Mouse (Mus musculus): Measurements from ENCODE around the gene 6030468B19Rik.
"Not testable (repeated sequence)": the region's sequence is repeated elsewhere in the genome, so short reads cannot be mapped to it uniquely, and the experiment has no call there.

Gene 6030468B19Rik

GRCm38 (mm10) chr11:117779434-117780198 lies 17.8 kb upstream of the 6030468B19Rik start:
- peak; percentile 79 for DNase-seq (ENCODE audit: low spot score)

DNA sequence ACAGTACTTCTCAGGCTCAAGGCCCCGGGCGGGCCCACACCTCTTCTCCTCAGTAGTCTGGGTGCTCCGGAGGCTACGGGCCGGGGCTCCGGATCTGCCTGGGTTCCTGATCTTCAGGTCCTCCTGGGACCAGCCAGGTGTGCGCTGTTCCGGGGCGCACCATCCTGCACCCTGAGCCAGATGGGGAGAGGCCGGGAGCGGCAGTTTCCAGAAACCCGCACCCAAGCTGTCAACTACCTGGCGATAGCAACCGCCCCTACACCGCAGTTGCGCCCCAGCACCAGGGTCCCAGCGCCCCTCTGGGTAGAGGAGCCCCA lies 17.3 kb upstream of the 6030468B19Rik start:
- DNase-seq (ENCODE audit: low spot score) = no peak

DNA sequence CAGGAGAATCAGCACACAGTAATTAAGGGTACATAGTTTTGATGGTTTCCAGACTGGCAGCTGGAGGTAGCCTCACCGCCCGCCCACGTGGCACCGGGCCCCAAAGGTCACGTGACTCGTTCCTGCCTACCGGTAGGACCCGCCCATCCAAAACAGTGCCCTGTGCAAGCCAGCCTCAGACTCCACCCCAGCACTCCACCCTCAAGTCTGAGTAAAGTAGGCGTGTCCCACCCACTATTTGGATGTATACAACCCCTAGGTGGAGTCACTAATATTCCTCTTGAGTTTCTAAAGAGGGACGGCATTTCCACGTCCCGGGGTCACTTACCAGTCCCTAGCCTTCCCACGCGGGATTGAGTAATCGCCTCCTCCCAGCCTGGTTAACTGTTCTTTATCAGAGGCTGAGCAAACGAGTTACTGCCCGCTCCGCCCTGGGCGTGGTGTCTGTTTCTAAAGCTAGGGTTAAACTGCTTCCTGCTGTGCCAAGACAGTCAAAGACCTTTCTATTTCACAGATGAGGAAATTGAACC lies 16.8 kb upstream of the 6030468B19Rik start:
- peak; percentile 87 for DNase-seq (ENCODE audit: low spot score)

- DNase-seq (ENCODE audit: low spot score) = no peak
Observed at GRCm38 (mm10) chr11:117781199-117781821, 16.1 kb upstream of the 6030468B19Rik start.

- peak; percentile 40 for DNase-seq (ENCODE audit: low spot score)
Observed at GRCm38 (mm10) chr11:117781993-117782704, 15.3 kb upstream of the 6030468B19Rik start, which contains the start of the genes Tmc8 and Tmc6. Gene Tmc8 (plus strand): TSS chr11:117782076. Gene Tmc6 (minus strand): TSS chr11:117782198.

DNA sequence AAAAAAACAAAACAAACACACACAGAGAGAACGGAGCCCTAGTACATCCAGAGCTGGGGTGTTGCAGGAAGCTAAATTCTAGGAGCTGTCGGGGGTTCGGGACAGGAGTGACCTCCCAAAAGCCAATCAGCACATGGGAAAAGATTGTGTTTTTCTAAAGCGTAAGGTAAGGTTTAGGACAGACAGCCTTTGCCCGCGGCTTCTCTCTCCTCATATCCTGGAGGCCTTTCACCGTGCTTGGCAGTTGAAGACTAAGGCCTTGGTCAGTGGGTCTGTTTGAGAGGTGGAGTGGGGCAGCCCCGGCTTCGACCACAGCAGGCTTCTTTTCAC lies 14.8 kb upstream of the 6030468B19Rik start:
- DNase-seq (ENCODE audit: low spot score) = no peak

DNA sequence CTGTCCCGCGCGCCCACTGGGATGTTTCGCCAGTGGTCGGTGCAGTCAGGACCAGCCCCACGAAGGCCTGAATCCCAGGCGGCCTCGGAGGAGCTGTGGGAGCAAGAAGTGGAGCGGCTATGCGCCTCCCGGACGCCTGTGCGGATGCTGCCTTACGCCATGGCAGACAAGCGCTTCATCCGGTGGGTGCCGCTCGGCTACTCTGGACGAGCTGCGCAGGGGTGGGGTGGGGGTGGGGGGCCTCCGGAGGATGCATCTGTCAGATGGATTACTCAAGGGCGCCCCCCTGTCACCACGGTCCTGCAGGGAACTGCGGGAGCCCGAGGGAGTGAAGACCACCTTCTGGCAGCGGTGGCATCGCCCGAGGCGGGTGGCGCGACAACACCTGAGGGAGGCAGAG lies 14.4 kb upstream of the 6030468B19Rik start:
- peak; percentile 63 for DNase-seq (ENCODE audit: low spot score)

DNA sequence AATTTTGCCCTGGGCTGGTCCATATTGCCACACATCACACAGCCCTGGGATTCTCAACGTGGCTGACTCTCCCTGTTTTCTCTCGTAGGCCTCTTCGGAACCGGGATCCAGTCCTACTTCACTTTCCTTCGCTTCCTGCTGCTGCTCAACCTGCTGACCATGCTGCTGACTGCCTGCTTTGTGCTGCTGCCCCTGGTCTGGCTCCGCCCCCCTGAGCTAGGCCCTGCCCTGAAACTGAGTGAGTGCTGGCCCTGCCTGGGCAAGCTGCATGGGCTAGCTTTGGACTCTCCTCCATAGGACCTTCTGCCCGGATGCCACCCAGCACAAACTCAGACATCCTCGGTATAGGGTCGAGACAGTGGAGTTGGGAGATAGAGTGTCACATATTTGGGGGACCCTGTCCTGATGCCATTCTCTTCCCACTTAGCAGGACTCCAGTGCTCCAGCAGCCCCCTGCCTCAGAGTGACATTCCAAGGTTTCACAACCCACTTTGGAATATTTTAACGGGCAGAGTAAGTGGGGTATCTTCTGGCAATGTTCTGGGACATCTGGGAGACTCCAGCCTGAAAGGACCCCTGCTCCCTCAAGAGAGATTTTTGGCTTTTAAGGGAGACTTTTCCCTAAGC lies 13.7 kb upstream of the 6030468B19Rik start:
- DNase-seq (ENCODE audit: low spot score) = peak; percentile 43

GRCm38 (mm10) chr11:117786294-117786693 lies 11.2 kb upstream of the 6030468B19Rik start:
- peak; percentile 46 for DNase-seq (ENCODE audit: low spot score)

DNA sequence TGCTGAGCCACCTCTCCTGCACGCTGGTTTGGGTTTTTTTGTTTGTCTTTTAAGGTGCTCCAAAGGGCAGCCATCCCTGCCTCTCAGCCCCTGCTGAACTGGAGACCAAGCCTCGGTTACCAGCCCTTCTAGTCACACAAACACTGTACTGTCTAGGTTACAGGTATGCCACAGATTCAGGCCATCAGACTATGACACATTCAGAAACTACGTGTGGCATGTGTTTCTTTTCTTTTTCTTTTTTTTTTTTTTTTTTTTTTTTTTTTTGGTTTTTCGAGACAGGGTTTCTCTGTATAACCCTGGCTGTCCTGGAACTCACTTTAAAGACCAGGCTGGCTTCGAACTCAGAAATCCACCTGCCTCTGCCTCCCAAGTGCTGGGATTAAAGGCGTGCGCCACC lies 9.0 kb upstream of the 6030468B19Rik start:
- DNase-seq (ENCODE audit: low spot score) = not testable (repeated sequence)

DNA sequence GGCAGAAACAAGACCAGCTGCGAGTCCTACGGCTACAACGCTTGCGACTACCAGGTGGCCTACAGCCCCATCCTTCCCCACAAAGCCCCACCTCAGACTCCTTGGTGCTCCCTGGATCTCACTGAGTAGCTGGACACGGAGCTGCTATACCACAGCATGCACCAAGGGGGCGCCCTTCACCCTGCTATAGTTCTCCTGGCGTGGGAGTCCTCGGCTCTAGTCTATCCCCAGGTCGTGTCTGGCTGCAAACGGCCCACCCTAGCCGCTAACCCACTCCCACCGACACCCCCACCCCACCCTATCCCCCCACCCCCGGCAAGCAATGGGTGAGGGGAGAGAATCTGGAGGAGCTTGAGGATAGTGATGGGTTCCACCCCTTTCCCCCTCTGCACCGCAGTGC lies 7.2 kb upstream of the 6030468B19Rik start:
- peak; percentile 78 for DNase-seq (ENCODE audit: low spot score)

DNA sequence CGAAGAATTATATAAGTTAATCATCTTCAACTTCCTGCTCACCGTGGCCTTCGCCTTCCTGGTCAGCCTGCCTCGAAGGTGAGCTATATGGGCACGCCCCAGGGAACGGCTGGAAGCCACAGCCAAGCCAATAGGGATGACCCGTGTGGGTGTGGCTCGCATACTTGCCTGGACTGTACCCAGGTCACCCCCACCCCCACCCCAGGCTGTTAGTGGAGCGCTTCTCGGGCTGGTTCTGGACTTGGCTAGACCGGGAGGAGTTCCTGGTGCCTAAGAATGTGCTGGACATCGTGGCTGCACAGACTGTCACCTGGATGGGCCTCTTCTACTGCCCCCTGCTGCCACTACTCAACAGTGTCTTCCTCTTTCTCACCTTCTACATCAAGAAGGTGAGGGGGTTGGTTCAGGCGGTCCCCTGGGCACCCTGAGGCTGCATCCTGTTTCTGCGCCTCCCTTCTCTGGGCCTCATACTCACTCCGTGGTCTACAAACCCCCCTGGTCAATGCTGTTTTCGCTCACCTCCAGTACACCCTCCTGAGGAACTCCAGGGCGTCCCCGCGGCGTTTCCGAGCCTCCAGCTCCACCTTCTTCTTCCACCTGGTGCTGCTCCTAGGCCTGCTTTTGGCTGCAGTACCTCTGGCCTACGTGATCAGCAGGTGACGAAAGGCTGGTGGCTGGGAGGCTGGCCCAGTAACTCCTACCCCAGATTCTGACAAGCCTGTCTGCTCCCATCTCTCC lies 6.6 kb upstream of the 6030468B19Rik start:
- peak; percentile 84 for DNase-seq (ENCODE audit: low spot score)

DNA sequence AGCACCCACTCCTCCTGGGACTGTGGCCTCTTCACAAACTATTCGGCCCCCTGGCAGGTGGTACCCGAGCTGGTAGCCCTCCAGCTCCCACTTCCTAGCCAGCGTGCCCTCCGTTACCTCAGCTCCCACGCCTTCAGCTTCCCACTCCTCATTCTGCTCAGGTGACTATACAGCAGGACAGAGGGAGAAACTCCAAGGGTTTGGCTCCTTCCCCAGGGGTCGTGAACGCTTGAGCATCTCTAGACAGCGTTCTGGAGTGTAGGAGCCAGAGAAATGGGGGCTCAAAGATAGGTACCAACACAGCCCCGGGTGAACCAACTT lies 6.1 kb upstream of the 6030468B19Rik start:
- DNase-seq (ENCODE audit: low spot score) = no peak

DNA sequence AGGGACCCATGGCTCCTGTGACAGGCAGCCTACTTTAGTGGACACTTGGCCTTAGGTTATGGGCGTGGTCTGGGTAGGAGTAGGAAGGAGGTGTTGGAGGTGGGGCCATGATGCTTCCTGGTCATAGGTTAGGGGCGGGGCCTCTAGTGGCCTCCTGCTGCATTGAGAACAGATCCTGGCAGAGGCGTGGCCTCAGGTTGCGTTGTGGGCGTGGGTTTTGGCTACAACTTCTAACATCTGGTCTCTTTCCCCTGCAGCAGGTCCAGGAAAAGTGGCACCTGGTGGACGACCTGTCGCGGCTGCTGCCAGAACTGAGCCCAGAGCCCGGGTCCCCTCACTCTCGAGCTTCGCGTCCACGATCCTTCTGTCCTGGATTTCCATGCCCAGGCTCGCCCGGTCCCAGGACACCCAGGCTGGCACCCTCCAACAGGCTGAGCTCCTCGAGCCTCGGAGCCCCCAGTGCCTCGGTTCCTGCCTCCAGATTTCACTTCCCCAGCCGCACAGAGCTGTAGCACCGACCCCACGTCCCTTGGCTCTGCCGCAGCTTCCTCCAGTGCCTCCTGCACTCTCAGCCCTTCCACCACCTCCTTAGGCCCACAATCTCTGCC lies 5.1 kb upstream of the 6030468B19Rik start:
- peak; percentile 92 for DNase-seq (ENCODE audit: low spot score)

DNA sequence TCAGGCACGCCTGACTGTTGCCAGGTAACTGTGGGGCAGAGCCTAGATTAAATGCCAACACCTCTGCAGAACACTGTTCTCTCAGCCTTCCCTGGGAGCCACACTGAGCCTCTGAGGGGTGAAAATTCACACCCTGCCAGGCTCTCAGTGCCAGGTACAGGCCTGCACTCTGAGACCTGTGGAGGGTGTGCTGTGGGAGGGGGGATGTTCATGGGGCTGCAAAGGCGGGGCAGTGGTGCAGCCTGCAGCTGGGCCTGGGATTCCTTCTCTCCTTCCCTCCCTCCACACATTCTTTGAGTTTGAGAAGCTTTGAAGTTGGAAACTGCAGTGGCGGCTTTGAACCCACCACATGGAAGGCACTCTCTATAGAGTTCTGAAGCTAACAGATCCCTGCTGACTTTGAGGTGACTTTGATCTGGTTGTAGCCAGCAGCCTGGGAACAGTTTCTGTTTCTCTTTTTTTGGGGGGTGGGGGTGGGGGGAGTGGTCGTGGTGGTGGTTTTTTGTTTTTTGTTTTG lies 3.4 kb upstream of the 6030468B19Rik start:
- DNase-seq (ENCODE audit: low spot score) = no peak

GRCm38 (mm10) chr11:117796954-117797353 lies 506 bp upstream of the 6030468B19Rik start:
- no peak for DNase-seq (ENCODE audit: low spot score)

- DNase-seq (ENCODE audit: low spot score) = no peak
Observed at GRCm38 (mm10) chr11:117798160-117798541, 691 bp downstream of the 6030468B19Rik start.

GRCm38 (mm10) chr11:117799174-117799573 lies 1.7 kb downstream of the 6030468B19Rik start:
- DNase-seq (ENCODE audit: low spot score) = no peak

GRCm38 (mm10) chr11:117800038-117800437 lies 2.6 kb downstream of the 6030468B19Rik start:
- no peak for DNase-seq (ENCODE audit: low spot score)

DNA sequence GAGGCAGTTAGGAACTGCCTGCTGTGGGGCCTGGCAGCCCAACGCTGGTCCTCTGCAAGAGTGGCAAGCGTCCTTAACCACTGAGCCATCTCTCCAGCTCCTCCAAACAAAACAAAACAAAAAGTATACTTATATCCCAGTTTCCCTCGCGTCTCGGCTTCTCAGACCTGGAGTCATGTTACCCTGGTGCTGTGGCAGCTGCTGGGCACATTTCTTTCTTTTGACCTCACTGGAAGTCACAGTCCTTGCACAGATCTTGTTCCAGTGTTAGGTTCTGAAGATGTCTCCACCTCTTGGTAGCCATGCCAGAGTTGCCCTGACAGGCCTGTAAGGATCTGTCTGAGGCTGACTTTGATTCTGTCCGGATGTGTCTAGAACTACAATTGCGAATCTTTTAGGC lies 4.2 kb downstream of the 6030468B19Rik start:
- no peak for DNase-seq (ENCODE audit: low spot score)

- DNase-seq (ENCODE audit: low spot score) = no peak
Observed at GRCm38 (mm10) chr11:117803166-117803688, 5.8 kb downstream of the 6030468B19Rik start.

Data from yolk sac, embryonic 10.5 days (tissue).